Mouse (Mus musculus): ENCODE measurements around the gene Gm5678. TPM values are rescaled to one million over a fixed set of nuclear protein-coding genes. Genes with fewer than 3 reads are reported as not detected.

Gene Gm5678
- polyA plus RNA-seq, 1 experiment from 2014 or later = not detected

DNA sequence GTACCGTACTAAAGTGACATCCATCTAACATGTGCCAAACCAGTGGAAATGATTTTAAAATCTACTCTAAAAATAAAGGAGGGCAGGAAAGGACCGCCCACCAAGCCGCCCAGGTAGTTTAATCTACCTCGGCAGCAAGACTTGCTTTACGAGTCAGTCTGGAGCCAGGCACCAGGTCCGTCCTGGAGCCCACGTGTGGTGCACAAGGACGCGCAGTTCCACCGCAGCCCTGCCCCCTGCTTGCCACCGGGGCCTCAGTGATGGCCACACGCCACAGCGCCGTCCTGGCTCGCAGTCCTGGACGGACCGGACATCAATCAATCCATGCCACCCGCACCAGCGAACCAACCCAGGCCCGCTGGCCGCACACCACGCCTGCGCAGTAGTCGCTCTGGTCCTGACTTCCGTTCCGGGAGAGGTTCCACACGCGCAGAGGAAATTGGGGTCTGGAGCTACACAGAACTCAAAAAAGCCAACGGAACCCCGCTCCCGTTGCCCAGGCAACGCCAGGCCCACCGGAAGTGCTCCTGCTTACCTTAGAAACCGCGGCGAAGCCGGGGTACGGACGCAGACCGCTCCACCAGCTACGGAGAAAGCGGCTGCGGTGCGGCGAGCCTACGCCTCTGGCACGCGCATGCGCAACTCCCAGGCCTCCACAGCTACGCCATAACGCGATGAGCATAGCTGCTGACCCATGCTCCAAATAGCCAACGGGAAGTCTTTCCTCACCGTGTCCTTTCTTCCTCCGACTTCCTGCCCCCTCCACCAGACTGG, 24.3 kb upstream of the Gm5678 start, which contains the start of gene Setd4:
Setd4 (minus strand) TSS at position 625 of the 774 bp plus-strand sequence.
- H3K4me3 ChIP-seq (ENCODE audit: low read depth, low read length) = peak within 1 kb of the TSS; percentile 57
- H3K36me3 ChIP-seq (ENCODE audit: control insufficient read depth, insufficient read depth, low read length) = no peaks in the 10 kb centered on the region
- H3K27me3 ChIP-seq (ENCODE audit: control insufficient read depth, insufficient read depth, low read length) = no peaks in the 10 kb centered on the region
- ATAC-seq (replicated peaks; ENCODE audit: low FRiP score) (peak; percentile 90), DNase-seq (ENCODE audit: low spot score) (peak; percentile 93)
- H3K4me2 ChIP-seq (ENCODE audit: low read depth, low read length, severe bottlenecking) = peak within 1 kb of the TSS; percentile 73
- H3K27ac ChIP-seq (ENCODE audit: low read depth, low read length) = peak within 1 kb of the TSS; percentile 89
- H3K4me1 ChIP-seq (replicated peaks; ENCODE audit: control insufficient read depth, insufficient read depth, low read length) = no peaks in the 10 kb centered on the region
- WGBS = 1% methylated on average over 55 of the region's 55 CpGs
- H3K9me3 ChIP-seq (ENCODE audit: control insufficient read depth, low read length) = no peaks in the 10 kb centered on the region
- H3K9ac ChIP-seq (ENCODE audit: low read length) = peak within 1 kb of the TSS; percentile 79

DNA sequence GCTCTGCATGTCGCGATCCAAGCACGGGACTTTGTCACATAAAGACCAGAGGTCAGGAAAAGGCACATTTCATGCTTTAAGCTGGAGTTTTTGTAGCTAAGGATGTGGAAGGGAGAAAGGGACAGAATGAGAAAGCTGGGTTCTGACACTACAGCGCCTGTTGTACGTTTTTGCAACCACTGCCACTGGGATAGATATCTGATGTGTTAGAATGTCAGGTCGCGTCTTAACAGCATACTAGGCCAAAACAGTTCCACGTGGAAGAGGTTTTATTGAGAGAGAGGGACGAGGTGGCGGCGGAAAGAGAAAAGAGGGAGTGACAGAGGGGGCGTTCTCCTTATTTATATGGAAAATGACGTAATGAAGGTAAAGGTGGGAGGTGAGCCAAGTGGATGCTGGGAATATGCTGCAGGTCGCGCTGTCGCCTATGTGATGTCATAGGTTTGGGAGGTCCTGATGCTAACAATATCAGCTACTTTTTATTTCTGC, 23.4 kb upstream of the Gm5678 start:
- Histone ChIP-seq H3K27ac (ENCODE audit: low read depth, low read length) (no peak overlapping the region), H3K36me3 (ENCODE audit: control insufficient read depth, insufficient read depth, low read length) (no peaks in the 10 kb centered on the region), H3K4me3 (ENCODE audit: low read depth, low read length) (peak overlapping the region; percentile 57), H3K9me3 (ENCODE audit: control insufficient read depth, low read length) (no peaks in the 10 kb centered on the region), H3K4me1 (replicated peaks; ENCODE audit: control insufficient read depth, insufficient read depth, low read length) (no peaks in the 10 kb centered on the region), H3K4me2 (ENCODE audit: low read depth, low read length, severe bottlenecking) (peak overlapping the region; percentile 73), H3K9ac (ENCODE audit: low read length) (peak overlapping the region; percentile 79), H3K27me3 (ENCODE audit: control insufficient read depth, insufficient read depth, low read length) (no peaks in the 10 kb centered on the region)
- ATAC-seq (replicated peaks; ENCODE audit: low FRiP score) = no peak
- DNase-seq (ENCODE audit: low spot score) = peak; percentile 62
- 4% methylated on average over 16 of the region's 16 CpGs for WGBS

DNA sequence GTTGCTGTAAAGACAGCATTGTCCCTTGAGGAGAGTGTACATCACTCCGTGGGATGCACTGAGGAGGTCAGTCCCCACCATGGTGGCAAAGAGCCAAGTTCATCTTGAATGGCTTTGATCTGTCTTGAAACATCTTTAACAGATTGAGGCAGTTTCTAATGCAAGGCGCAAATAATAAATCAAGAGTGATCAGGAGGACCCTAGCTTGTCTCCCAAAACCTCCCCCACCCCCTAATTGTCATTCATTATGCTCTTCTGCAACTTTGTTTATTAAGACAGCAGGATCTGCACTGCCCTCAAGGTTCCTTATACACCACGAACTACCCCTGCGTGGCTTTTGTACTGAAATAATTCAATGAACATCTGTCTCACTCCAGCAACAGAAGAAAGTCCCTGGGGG, 22.3 kb upstream of the Gm5678 start, which contains the start of gene Cbr1:
Cbr1 (plus strand) TSS at position 301 of the 400 bp plus-strand sequence.
- Histone ChIP-seq H3K9me3 (ENCODE audit: control insufficient read depth, low read length) (no peaks in the 10 kb centered on the region), H3K9ac (ENCODE audit: low read length) (no peak within 1 kb of the TSS), H3K4me3 (ENCODE audit: low read depth, low read length) (peak within 1 kb of the TSS; percentile 57; the same call in 1 of the 2 replicates), H3K4me1 (replicated peaks; ENCODE audit: control insufficient read depth, insufficient read depth, low read length) (no peaks in the 10 kb centered on the region), H3K27ac (ENCODE audit: low read depth, low read length) (no peak within 1 kb of the TSS), H3K36me3 (ENCODE audit: control insufficient read depth, insufficient read depth, low read length) (no peaks in the 10 kb centered on the region), H3K4me2 (ENCODE audit: low read depth, low read length, severe bottlenecking) (peak within 1 kb of the TSS; percentile 73), H3K27me3 (ENCODE audit: control insufficient read depth, insufficient read depth, low read length) (no peaks in the 10 kb centered on the region)
- DNase-seq (ENCODE audit: low spot score) (no peak), ATAC-seq (replicated peaks; ENCODE audit: low FRiP score) (no peak)
- WGBS = 66% methylated on average over 4 of the region's 4 CpGs

DNA sequence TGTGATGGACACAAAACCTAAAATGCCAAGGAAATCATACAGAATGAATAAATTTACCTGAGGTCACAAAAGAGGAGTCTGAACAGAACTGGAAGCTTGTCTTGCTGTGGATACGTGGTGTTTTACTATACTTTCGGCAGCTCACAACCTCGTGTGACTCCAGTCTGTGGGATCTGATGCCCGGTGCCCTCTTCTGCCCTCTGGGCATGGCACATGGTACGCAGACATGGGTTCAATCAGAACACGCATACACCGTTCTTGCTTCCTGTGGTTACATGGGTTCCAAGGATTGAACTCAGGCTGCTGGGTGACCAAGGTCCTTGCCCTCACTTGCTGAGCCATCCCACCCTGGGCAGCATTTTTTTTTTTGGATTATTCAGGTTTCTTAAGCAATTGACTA, 21.8 kb upstream of the Gm5678 start:
- Histone ChIP-seq H3K27ac (ENCODE audit: low read depth, low read length) (no peak overlapping the region), H3K9ac (ENCODE audit: low read length) (no peak overlapping the region), H3K4me3 (ENCODE audit: low read depth, low read length) (no peak overlapping the region), H3K36me3 (ENCODE audit: control insufficient read depth, insufficient read depth, low read length) (no peaks in the 10 kb centered on the region), H3K27me3 (ENCODE audit: control insufficient read depth, insufficient read depth, low read length) (no peaks in the 10 kb centered on the region), H3K4me1 (replicated peaks; ENCODE audit: control insufficient read depth, insufficient read depth, low read length) (no peaks in the 10 kb centered on the region), H3K4me2 (ENCODE audit: low read depth, low read length, severe bottlenecking) (no peak overlapping the region), H3K9me3 (ENCODE audit: control insufficient read depth, low read length) (no peaks in the 10 kb centered on the region)
- 89% methylated on average over 7 of the region's 7 CpGs for whole genome bisulfite sequencing
- DNase-seq (ENCODE audit: low spot score) (no peak), ATAC-seq (replicated peaks; ENCODE audit: low FRiP score) (no peak)

DNA sequence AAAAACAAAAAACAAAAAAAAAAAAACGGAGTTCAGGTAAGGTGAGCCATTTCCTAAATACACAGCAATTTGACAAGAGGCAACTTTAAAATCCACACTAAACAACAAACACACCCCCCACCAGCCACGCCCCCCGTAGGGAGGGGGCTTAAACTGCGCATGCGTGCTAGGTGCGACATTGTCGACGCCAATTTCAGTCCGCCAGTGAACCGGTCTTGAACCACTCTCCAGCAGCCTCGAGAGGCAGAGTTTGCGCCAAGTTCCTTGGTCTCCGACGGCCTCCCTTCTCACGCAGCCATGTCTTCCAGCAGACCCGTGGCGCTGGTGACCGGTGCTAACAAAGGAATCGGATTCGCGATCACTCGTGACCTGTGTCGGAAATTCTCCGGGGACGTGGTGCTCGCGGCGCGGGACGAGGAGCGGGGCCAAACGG, 20.2 kb upstream of the Gm5678 start:
- H3K36me3 ChIP-seq (ENCODE audit: control insufficient read depth, insufficient read depth, low read length) = no peaks in the 10 kb centered on the region
- ATAC-seq (replicated peaks; ENCODE audit: low FRiP score) = peak; percentile 49; the same call in 1 of the 2 replicates
- H3K4me3 ChIP-seq (ENCODE audit: low read depth, low read length) = peak overlapping the region; percentile 56
- peak overlapping the region; percentile 78 for H3K9ac ChIP-seq (ENCODE audit: low read length)
- H3K9me3 ChIP-seq (ENCODE audit: control insufficient read depth, low read length) = no peaks in the 10 kb centered on the region
- no peak overlapping the region for H3K27ac ChIP-seq (ENCODE audit: low read depth, low read length)
- no peaks in the 10 kb centered on the region for H3K27me3 ChIP-seq (ENCODE audit: control insufficient read depth, insufficient read depth, low read length)
- DNase-seq (ENCODE audit: low spot score) = peak; percentile 91
- no peaks in the 10 kb centered on the region for H3K4me1 ChIP-seq (replicated peaks; ENCODE audit: control insufficient read depth, insufficient read depth, low read length)
- H3K4me2 ChIP-seq (ENCODE audit: low read depth, low read length, severe bottlenecking) = peak overlapping the region; percentile 85
- WGBS = under 1% methylated on average over 32 of the region's 32 CpGs

DNA sequence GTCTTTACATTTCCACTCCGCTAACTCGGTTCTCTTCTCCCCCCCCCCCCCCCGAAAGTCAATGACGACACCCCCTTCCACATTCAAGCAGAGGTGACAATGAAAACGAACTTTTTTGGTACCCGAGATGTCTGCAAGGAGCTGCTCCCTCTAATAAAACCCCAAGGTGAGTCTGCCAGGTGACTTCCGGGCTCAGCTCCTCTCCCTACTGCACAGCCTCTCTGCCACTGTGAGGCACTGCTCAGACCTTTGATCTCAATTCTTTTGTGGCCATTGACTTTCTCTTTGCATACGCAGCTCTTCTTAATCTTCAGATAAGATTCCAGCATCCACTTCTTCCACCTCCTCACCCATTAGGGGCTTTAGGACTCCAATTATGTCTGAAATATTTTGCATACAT, 19.2 kb upstream of the Gm5678 start:
- H3K9ac ChIP-seq (ENCODE audit: low read length) = no peak overlapping the region

DNA sequence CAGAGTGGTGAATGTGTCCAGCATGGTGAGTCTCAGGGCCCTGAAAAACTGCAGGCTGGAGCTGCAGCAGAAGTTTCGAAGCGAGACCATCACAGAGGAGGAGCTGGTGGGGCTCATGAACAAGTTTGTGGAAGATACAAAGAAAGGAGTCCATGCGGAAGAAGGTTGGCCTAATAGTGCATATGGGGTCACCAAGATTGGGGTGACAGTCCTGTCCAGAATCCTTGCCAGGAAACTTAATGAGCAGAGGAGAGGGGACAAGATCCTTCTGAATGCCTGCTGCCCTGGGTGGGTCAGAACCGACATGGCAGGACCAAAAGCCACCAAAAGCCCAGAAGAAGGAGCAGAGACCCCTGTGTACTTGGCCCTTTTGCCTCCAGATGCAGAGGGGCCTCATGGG, 18.1 kb upstream of the Gm5678 start:
- WGBS = 94% methylated on average over 4 of the region's 4 CpGs
- H3K27me3 ChIP-seq (ENCODE audit: control insufficient read depth, insufficient read depth, low read length) = no peaks in the 10 kb centered on the region
- ATAC-seq (replicated peaks; ENCODE audit: low FRiP score) = no peak

More for the DNA sequence above, 19.2 kb upstream of the Gm5678 start:
- Histone ChIP-seq H3K4me2 (ENCODE audit: low read depth, low read length, severe bottlenecking) (peak overlapping the region; percentile 85; the same call in 1 of the 2 replicates), H3K27me3 (ENCODE audit: control insufficient read depth, insufficient read depth, low read length) (no peaks in the 10 kb centered on the region), H3K27ac (ENCODE audit: low read depth, low read length) (no peak overlapping the region), H3K9me3 (ENCODE audit: control insufficient read depth, low read length) (no peaks in the 10 kb centered on the region), H3K4me3 (ENCODE audit: low read depth, low read length) (peak overlapping the region; percentile 56), H3K36me3 (ENCODE audit: control insufficient read depth, insufficient read depth, low read length) (no peaks in the 10 kb centered on the region), H3K4me1 (replicated peaks; ENCODE audit: control insufficient read depth, insufficient read depth, low read length) (no peaks in the 10 kb centered on the region)
- ATAC-seq (replicated peaks; ENCODE audit: low FRiP score) = no peak
- no peak for DNase-seq (ENCODE audit: low spot score)
- 74% methylated on average over 8 of the region's 8 CpGs for WGBS

DNA sequence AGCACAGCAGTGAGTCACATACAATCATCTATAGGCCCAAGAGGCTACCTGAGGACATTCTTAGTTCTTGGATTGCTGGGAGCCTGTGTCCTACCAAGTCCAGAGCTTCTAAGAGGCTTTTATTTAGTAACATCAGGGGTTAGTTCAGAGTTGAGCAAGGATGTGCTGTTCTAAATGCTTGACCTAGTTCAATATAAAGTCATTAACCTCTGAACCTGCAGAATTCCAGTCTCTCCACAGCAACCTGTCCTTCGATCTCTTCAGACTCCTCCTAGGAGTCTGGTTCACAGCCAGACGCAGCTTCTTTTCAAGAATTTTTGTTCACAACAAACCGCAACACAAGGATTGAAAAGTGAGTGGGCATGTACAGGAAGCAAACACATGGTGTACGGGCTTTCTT, 16.9 kb upstream of the Gm5678 start:
- no peak for ATAC-seq (replicated peaks; ENCODE audit: low FRiP score)

More for the DNA sequence above, 18.1 kb upstream of the Gm5678 start:
- Histone ChIP-seq H3K36me3 (ENCODE audit: control insufficient read depth, insufficient read depth, low read length) (no peaks in the 10 kb centered on the region), H3K4me1 (replicated peaks; ENCODE audit: control insufficient read depth, insufficient read depth, low read length) (no peaks in the 10 kb centered on the region), H3K9me3 (ENCODE audit: control insufficient read depth, low read length) (no peaks in the 10 kb centered on the region), H3K4me2 (ENCODE audit: low read depth, low read length, severe bottlenecking) (no peak overlapping the region), H3K4me3 (ENCODE audit: low read depth, low read length) (no peak overlapping the region), H3K9ac (ENCODE audit: low read length) (no peak overlapping the region), H3K27ac (ENCODE audit: low read depth, low read length) (no peak overlapping the region)
- no peak for DNase-seq (ENCODE audit: low spot score)

More for the DNA sequence above, 16.9 kb upstream of the Gm5678 start:
- H3K9me3 ChIP-seq (ENCODE audit: control insufficient read depth, low read length) = no peaks in the 10 kb centered on the region
- no peak overlapping the region for H3K9ac ChIP-seq (ENCODE audit: low read length)
- no peak for DNase-seq (ENCODE audit: low spot score)
- WGBS = 90% methylated on average over 4 of the region's 4 CpGs
- H3K27me3 ChIP-seq (ENCODE audit: control insufficient read depth, insufficient read depth, low read length) = no peaks in the 10 kb centered on the region
- H3K36me3 ChIP-seq (ENCODE audit: control insufficient read depth, insufficient read depth, low read length) = no peaks in the 10 kb centered on the region
- H3K27ac ChIP-seq (ENCODE audit: low read depth, low read length) = no peak overlapping the region
- no peak overlapping the region for H3K4me3 ChIP-seq (ENCODE audit: low read depth, low read length)
- no peaks in the 10 kb centered on the region for H3K4me1 ChIP-seq (replicated peaks; ENCODE audit: control insufficient read depth, insufficient read depth, low read length)
- no peak overlapping the region for H3K4me2 ChIP-seq (ENCODE audit: low read depth, low read length, severe bottlenecking)

All from forebrain, embryonic 11.5 days (tissue).